Mouse (Mus musculus): ENCODE measurements around the gene Osbpl6. TPM values are rescaled to one million over a fixed set of nuclear protein-coding genes. Genes with fewer than 3 reads are reported as not detected.

Osbpl6 gene
- polyA plus RNA-seq, 2 experiments = 8.9 to 11.5 TPM

- 0 out of 2 replicates have a peak, but pooled peaks cover 2% of the 10 kb centered on the region for H3K4me1 ChIP-seq (ENCODE audit: control insufficient read depth, insufficient read depth, low read length)
- H3K4me3 ChIP-seq (replicated peaks; ENCODE audit: low read length) = no peak overlapping the region
- DNase-seq (ENCODE audit: low spot score) (no peak), ATAC-seq (ENCODE audit: low FRiP score, low read depth) (no peak)
- no peaks in the 10 kb centered on the region for H3K36me3 ChIP-seq (ENCODE audit: control insufficient read depth, insufficient read depth, low read length)
- no peaks in the 10 kb centered on the region for H3K9me3 ChIP-seq (ENCODE audit: control insufficient read depth, low read length)
- no peaks in the 10 kb centered on the region for H3K27me3 ChIP-seq (ENCODE audit: control insufficient read depth, insufficient read depth, low read length)
- H3K27ac ChIP-seq (replicated peaks; ENCODE audit: low read depth, low read length) = no peak overlapping the region
- no peak overlapping the region for H3K4me2 ChIP-seq (replicated peaks; ENCODE audit: low read depth, low read length, severe bottlenecking)
- TF ChIP-seq POLR2A (IDR thresholded peaks at IDR 0.05; ENCODE audit: borderline replicate concordance, extremely low read depth, insufficient read depth, insufficient read length) = no peak
- H3K9ac ChIP-seq (ENCODE audit: low read depth, low read length, severe bottlenecking) = no peak overlapping the region
- WGBS = 75% methylated on average over 6 of the region's 6 CpGs
Observed at GRCm38 (mm10) chr2:76521585-76521984, 115.3 kb downstream of the Osbpl6 start.

DNA sequence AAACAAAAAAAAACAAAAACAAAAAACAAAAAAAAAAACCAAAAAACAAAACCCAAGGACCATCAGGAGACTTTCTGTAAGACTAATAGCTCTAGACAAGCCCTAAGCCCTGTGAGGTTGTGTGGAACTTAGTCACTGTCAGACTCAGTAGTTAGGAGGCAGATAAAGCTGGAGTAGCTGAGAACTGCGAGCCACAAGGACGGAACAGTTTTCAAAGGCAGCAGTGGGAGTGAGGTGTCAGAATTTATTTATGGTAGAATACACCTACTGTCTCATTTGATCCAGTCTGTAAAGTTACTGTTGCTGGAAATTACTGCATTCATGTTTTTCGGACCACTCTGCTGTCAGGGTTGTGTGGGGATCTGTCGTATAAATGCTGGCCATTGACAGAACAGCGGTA lies 118.1 kb downstream of the Osbpl6 start:
- no peak for TF ChIP-seq POLR2A (IDR thresholded peaks at IDR 0.05; ENCODE audit: borderline replicate concordance, extremely low read depth, insufficient read depth, insufficient read length)
- H3K9me3 ChIP-seq (ENCODE audit: control insufficient read depth, low read length) = no peaks in the 10 kb centered on the region
- DNase-seq (ENCODE audit: low spot score) (no peak), ATAC-seq (ENCODE audit: low FRiP score, low read depth) (no peak)
- no peak overlapping the region for H3K4me3 ChIP-seq (replicated peaks; ENCODE audit: low read length)
- no peak overlapping the region for H3K27ac ChIP-seq (replicated peaks; ENCODE audit: low read depth, low read length)
- 0 out of 2 replicates have a peak, but pooled peaks cover 2% of the 10 kb centered on the region for H3K4me1 ChIP-seq (ENCODE audit: control insufficient read depth, insufficient read depth, low read length)
- no peaks in the 10 kb centered on the region for H3K36me3 ChIP-seq (ENCODE audit: control insufficient read depth, insufficient read depth, low read length)
- H3K9ac ChIP-seq (ENCODE audit: low read depth, low read length, severe bottlenecking) = no peak overlapping the region
- no peaks in the 10 kb centered on the region for H3K27me3 ChIP-seq (ENCODE audit: control insufficient read depth, insufficient read depth, low read length)
- WGBS = 89% methylated on average over 5 of the region's 5 CpGs
- no peak overlapping the region for H3K4me2 ChIP-seq (replicated peaks; ENCODE audit: low read depth, low read length, severe bottlenecking)

GRCm38 (mm10) chr2:76525645-76526044 lies 119.3 kb downstream of the Osbpl6 start:
- H3K4me1 ChIP-seq (ENCODE audit: control insufficient read depth, insufficient read depth, low read length) = 0 out of 2 replicates have a peak, but pooled peaks cover 2% of the 10 kb centered on the region
- no peaks in the 10 kb centered on the region for H3K9me3 ChIP-seq (ENCODE audit: control insufficient read depth, low read length)
- no peaks in the 10 kb centered on the region for H3K27me3 ChIP-seq (ENCODE audit: control insufficient read depth, insufficient read depth, low read length)
- no peak overlapping the region for H3K9ac ChIP-seq (ENCODE audit: low read depth, low read length, severe bottlenecking)
- H3K27ac ChIP-seq (replicated peaks; ENCODE audit: low read depth, low read length) = no peak overlapping the region
- H3K4me3 ChIP-seq (replicated peaks; ENCODE audit: low read length) = no peak overlapping the region
- no peak overlapping the region for H3K4me2 ChIP-seq (replicated peaks; ENCODE audit: low read depth, low read length, severe bottlenecking)
- 80% methylated on average over 3 of the region's 3 CpGs for WGBS
- no peaks in the 10 kb centered on the region for H3K36me3 ChIP-seq (ENCODE audit: control insufficient read depth, insufficient read depth, low read length)
- DNase-seq (ENCODE audit: low spot score) = no peak
- no peak for TF ChIP-seq POLR2A (IDR thresholded peaks at IDR 0.05; ENCODE audit: borderline replicate concordance, extremely low read depth, insufficient read depth, insufficient read length)
- ATAC-seq (ENCODE audit: low FRiP score, low read depth) = no peak

DNA sequence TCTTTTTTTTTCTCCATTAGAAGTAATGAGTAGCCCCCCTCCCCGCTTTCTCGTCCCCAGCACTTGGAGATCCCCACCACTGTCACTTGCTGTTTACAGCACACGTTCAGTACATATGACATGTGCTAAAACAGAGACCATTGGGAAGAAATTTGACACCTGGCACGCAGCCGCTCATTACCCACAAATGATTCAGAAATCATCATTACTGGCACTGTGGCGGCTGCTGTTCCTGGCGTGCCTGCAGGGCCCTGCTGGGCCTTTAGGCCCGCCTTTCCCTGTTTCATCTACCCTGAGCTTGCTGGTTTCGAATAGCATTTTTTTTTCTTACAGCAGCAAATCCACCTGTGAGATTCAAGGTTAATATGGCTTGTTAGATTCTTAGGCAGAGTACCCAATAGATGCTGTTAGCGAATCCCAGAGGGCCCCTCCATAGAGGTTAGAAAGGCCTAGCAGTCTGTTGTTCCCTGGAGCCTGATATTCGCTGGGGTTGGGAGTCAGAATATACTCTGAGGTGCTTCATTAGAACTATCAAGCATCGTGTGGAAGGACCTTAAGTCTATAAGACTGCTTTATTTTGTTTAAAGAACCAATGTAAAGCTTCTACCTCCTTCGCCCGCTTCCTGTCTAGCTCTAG lies 126.3 kb downstream of the Osbpl6 start:
- Histone ChIP-seq H3K36me3 (ENCODE audit: control insufficient read depth, insufficient read depth, low read length) (no peaks in the 10 kb centered on the region), H3K4me1 (ENCODE audit: control insufficient read depth, insufficient read depth, low read length) (peaks cover 8% of the 10 kb centered on the region), H3K27me3 (ENCODE audit: control insufficient read depth, insufficient read depth, low read length) (no peaks in the 10 kb centered on the region), H3K9me3 (ENCODE audit: control insufficient read depth, low read length) (no peaks in the 10 kb centered on the region), H3K4me3 (replicated peaks; ENCODE audit: low read length) (no peak overlapping the region), H3K9ac (ENCODE audit: low read depth, low read length, severe bottlenecking) (no peak overlapping the region), H3K4me2 (replicated peaks; ENCODE audit: low read depth, low read length, severe bottlenecking) (no peak overlapping the region), H3K27ac (replicated peaks; ENCODE audit: low read depth, low read length) (no peak overlapping the region)
- DNase-seq (ENCODE audit: low spot score) = no peak
- no peak for ATAC-seq (ENCODE audit: low FRiP score, low read depth)
- TF ChIP-seq POLR2A (IDR thresholded peaks at IDR 0.05; ENCODE audit: borderline replicate concordance, extremely low read depth, insufficient read depth, insufficient read length) = no peak
- WGBS = 39% methylated on average over 14 of the region's 14 CpGs

GRCm38 (mm10) chr2:76534932-76535331 lies 128.6 kb downstream of the Osbpl6 start:
- no peaks in the 10 kb centered on the region for H3K27me3 ChIP-seq (ENCODE audit: control insufficient read depth, insufficient read depth, low read length)
- no peak overlapping the region for H3K4me2 ChIP-seq (replicated peaks; ENCODE audit: low read depth, low read length, severe bottlenecking)
- no peak overlapping the region for H3K9ac ChIP-seq (ENCODE audit: low read depth, low read length, severe bottlenecking)
- TF ChIP-seq POLR2A (IDR thresholded peaks at IDR 0.05; ENCODE audit: borderline replicate concordance, extremely low read depth, insufficient read depth, insufficient read length) = no peak
- no peak overlapping the region for H3K27ac ChIP-seq (replicated peaks; ENCODE audit: low read depth, low read length)
- no peak overlapping the region for H3K4me3 ChIP-seq (replicated peaks; ENCODE audit: low read length)
- ATAC-seq (ENCODE audit: low FRiP score, low read depth) (no peak), DNase-seq (ENCODE audit: low spot score) (no peak)
- H3K4me1 ChIP-seq (ENCODE audit: control insufficient read depth, insufficient read depth, low read length) = peaks cover 12% of the 10 kb centered on the region
- 90% methylated on average over 7 of the region's 7 CpGs for WGBS
- H3K9me3 ChIP-seq (ENCODE audit: control insufficient read depth, low read length) = no peaks in the 10 kb centered on the region
- no peaks in the 10 kb centered on the region for H3K36me3 ChIP-seq (ENCODE audit: control insufficient read depth, insufficient read depth, low read length)

Data from limb, embryonic 14.5 days (tissue).